Mouse (Mus musculus) neural tube, embryonic 14.5 days (tissue): ENCODE measurements at regions not wholly inside any gene's neighbourhood (a gene's known extent, or its start where the extent isn't known, plus 50 kb on each side); places are given as distances from the start of the nearest gene placed in this dataset.
A peak's percentile ranks its signal among the peaks of the same experiment; 100 is the strongest.

Experiments
- ATAC-seq: fragments of 200-750 bp; cut with Nextera tagmentation; 2 replicates; pipeline ENCODE4 v1.8.0; 2017; ENCODE audit warnings: low read depth, mild to moderate bottlenecking, moderate TSS enrichment, moderate library complexity
- H3K27ac ChIP-seq: fragments of 300-500 bp; sonication (generic); 2 replicates; pipeline ENCODE4 v1.5.1; 2014; ENCODE audit warnings: low read depth, mild to moderate bottlenecking, control low read depth, low read length, moderate library complexity, mixed read lengths
- H3K27me3 ChIP-seq: fragments of 300-500 bp; sonication (generic); 2 replicates; pipeline ENCODE4 v1.6.1; 2014; ENCODE audit warnings: low read length; ENCODE audit not compliant: control insufficient read depth, insufficient read depth
- H3K36me3 ChIP-seq: fragments of 300-500 bp; sonication (generic); 2 replicates; pipeline ENCODE4 v1.6.1; 2014; ENCODE audit warnings: low read length, mixed read lengths; ENCODE audit not compliant: control insufficient read depth, insufficient read depth
- H3K4me1 ChIP-seq: fragments of 300-500 bp; sonication (generic); 2 replicates; pipeline ENCODE4 v1.6.1; 2014; ENCODE audit warnings: low read length; ENCODE audit not compliant: control insufficient read depth, insufficient read depth
- H3K4me2 ChIP-seq: fragments of 300-500 bp; sonication (generic); 2 replicates; pipeline ENCODE4 v1.6.1; 2014; ENCODE audit warnings: mild to moderate bottlenecking, low read depth, low read length, control low read depth
- H3K4me3 ChIP-seq: fragments of 300-500 bp; sonication (generic); 2 replicates; pipeline ENCODE4 v1.5.1; 2014; ENCODE audit warnings: low read depth, low read length, control low read depth, mixed read lengths
- H3K9ac ChIP-seq: fragments of 300-500 bp; sonication (generic); replicated peaks from 2 replicates; pipeline ENCODE4 v1.6.1; 2014; ENCODE audit warnings: low read depth, mild to moderate bottlenecking, control low read depth, low read length, mixed read lengths
- H3K9me3 ChIP-seq: fragments of 300-500 bp; sonication (generic); 2 replicates; pipeline ENCODE4 v1.6.1; 2016; ENCODE audit warnings: low read length; ENCODE audit not compliant: control insufficient read depth
- WGBS: fragments of 180-500 bp; shearing (Covaris S2); extraction: QIAGEN DNeasy Blood & Tissue Kit; methylation state at CpG from one replicate; pipeline ENCODE4 v1.1.7; 2014; 5-methylcytosine and 5-hydroxymethylcytosine counted together

GRCm38 (mm10) chr11:114446075-114446616 is 222.2 kb upstream of the Rpl38 start:
- Histone ChIP-seq H3K36me3 (no peaks in the 10 kb centered on the region), H3K9me3 (no peaks in the 10 kb centered on the region), H3K4me3 (no peak overlapping the region), H3K9ac (no peak overlapping the region), H3K4me1 (peaks cover 23% of the 10 kb centered on the region; the same call in 1 of the 2 replicates), H3K4me2 (peak overlapping the region; percentile 35), H3K27me3 (no peaks in the 10 kb centered on the region), H3K27ac (0 out of 2 replicates have a peak overlapping the region, but pooled peaks have one; percentile 22)
- 0 out of 2 replicates have a peak, but pooled peaks have one; percentile 41 for ATAC-seq
- WGBS = 1% methylated on average over 8 of the region's 8 CpGs

GRCm38 (mm10) chr11:114444211-114444610 is 224.1 kb upstream of the Rpl38 start:
- no peaks in the 10 kb centered on the region for H3K9me3 ChIP-seq
- H3K27ac ChIP-seq = no peak overlapping the region
- H3K36me3 ChIP-seq = no peaks in the 10 kb centered on the region
- no peak overlapping the region for H3K4me2 ChIP-seq
- WGBS = 43% methylated on average over 8 of the region's 8 CpGs
- no peaks in the 10 kb centered on the region for H3K27me3 ChIP-seq
- H3K4me1 ChIP-seq = peaks cover 23% of the 10 kb centered on the region; the same call in 1 of the 2 replicates
- no peak overlapping the region for H3K4me3 ChIP-seq
- no peak overlapping the region for H3K9ac ChIP-seq
- ATAC-seq = no peak

GRCm38 (mm10) chr11:114443444-114443843 is 224.9 kb upstream of the Rpl38 start:
- WGBS = 70% methylated on average over 5 of the region's 5 CpGs
- Histone ChIP-seq H3K27ac (no peak overlapping the region), H3K4me3 (no peak overlapping the region), H3K9ac (no peak overlapping the region), H3K9me3 (no peaks in the 10 kb centered on the region), H3K4me2 (no peak overlapping the region), H3K27me3 (no peaks in the 10 kb centered on the region), H3K36me3 (no peaks in the 10 kb centered on the region), H3K4me1 (peaks cover 23% of the 10 kb centered on the region; the same call in 1 of the 2 replicates)
- ATAC-seq = no peak

DNA sequence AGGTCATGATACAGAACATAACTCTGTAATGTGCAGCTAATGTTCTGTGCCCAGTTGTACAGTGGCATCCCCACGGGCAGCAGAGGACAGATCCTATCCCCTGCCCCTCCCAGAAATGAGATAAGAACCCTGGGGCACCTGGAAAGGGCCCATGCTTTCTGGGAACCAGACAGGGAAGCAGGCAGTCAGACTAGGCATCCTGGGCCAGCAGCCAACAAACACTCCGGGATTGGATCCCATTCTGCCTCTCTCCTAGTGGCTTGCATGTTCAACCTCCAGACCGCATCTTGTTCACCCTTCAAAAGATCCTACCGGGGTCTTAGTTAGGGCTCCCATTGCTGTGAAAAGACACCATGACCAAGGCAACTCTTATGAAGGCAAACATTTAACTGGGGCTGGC is 229.0 kb upstream of the Rpl38 start:
- Histone ChIP-seq H3K4me1 (0 out of 2 replicates have a peak, but pooled peaks cover 2% of the 10 kb centered on the region), H3K27me3 (no peaks in the 10 kb centered on the region), H3K9ac (no peak overlapping the region), H3K4me2 (no peak overlapping the region), H3K9me3 (no peaks in the 10 kb centered on the region), H3K36me3 (no peaks in the 10 kb centered on the region), H3K4me3 (no peak overlapping the region), H3K27ac (no peak overlapping the region)
- 89% methylated on average over 4 of the region's 4 CpGs for WGBS
- no peak for ATAC-seq

- Histone ChIP-seq H3K27me3 (no peaks in the 10 kb centered on the region), H3K27ac (no peak overlapping the region), H3K9ac (no peak overlapping the region), H3K36me3 (no peaks in the 10 kb centered on the region), H3K4me3 (no peak overlapping the region), H3K4me2 (no peak overlapping the region), H3K9me3 (no peaks in the 10 kb centered on the region), H3K4me1 (no peaks in the 10 kb centered on the region)
- WGBS = 70% methylated on average over 1 of the region's 1 CpGs
- no peak for ATAC-seq
Observed at GRCm38 (mm10) chr11:114435788-114436187, 232.5 kb upstream of the Rpl38 start.

- Histone ChIP-seq H3K27me3 (no peaks in the 10 kb centered on the region), H3K4me2 (no peak overlapping the region), H3K4me3 (no peak overlapping the region), H3K9ac (no peak overlapping the region), H3K36me3 (no peaks in the 10 kb centered on the region), H3K4me1 (no peaks in the 10 kb centered on the region), H3K27ac (no peak overlapping the region), H3K9me3 (no peaks in the 10 kb centered on the region)
- WGBS = 14% methylated on average over 5 of the region's 5 CpGs
- ATAC-seq = peak; percentile 54; the same call in 1 of the 2 replicates
Observed at GRCm38 (mm10) chr11:114433561-114433960, 234.8 kb upstream of the Rpl38 start.

GRCm38 (mm10) chr11:114425447-114425846 is 242.9 kb upstream of the Rpl38 start:
- ATAC-seq = peak; percentile 72; the same call in 1 of the 2 replicates
- H3K4me2 ChIP-seq = no peak overlapping the region
- H3K9ac ChIP-seq = no peak overlapping the region
- no peaks in the 10 kb centered on the region for H3K4me1 ChIP-seq
- H3K4me3 ChIP-seq = no peak overlapping the region
- no peaks in the 10 kb centered on the region for H3K9me3 ChIP-seq
- WGBS = 31% methylated on average over 14 of the region's 14 CpGs
- H3K36me3 ChIP-seq = no peaks in the 10 kb centered on the region
- no peaks in the 10 kb centered on the region for H3K27me3 ChIP-seq
- H3K27ac ChIP-seq = no peak overlapping the region

DNA sequence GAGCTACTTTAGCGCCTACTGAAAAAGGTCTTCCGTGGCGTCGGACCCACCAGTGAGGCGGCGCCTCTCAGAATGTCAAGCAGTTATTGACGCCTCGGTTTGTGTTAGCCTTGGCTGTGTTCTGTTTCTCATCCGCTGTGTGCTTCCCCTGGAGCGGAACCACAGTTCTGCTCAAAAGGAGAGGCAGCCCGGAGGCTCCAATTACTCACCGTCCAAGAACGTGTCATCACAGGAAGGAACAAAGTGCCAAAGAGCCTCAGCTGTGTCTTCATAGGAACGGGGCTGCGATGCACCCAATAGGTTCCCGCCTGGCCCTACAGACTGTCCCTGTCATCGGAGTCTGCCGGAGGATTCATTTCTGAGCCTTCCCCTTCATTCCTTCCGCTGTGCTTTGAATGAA is 245.0 kb upstream of the Rpl38 start:
- no peak for ATAC-seq
- WGBS = 83% methylated on average over 19 of the region's 19 CpGs
- no peaks in the 10 kb centered on the region for H3K36me3 ChIP-seq

DNA sequence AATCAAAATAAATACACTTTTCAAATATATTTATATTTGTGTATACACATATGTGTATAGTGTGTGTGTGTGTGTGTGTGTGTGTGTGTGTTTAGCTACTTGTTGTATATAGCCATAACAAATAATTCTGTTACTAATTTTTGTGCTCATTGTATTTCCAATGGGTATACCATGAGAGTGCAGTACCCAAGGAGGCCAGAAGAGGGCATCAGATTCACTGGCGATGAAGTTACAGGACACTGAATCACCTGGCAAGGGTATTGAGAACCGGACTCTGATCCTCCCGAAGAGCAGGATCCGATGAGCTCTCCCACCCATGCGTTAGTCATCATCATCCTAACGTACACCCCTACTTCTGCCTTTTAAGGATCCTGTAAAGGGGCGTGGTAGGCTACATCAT is 249.3 kb upstream of the Rpl38 start:
- no peaks in the 10 kb centered on the region for H3K9me3 ChIP-seq
- no peaks in the 10 kb centered on the region for H3K36me3 ChIP-seq
- ATAC-seq = no peak
- no peak overlapping the region for H3K27ac ChIP-seq
- WGBS = 86% methylated on average over 7 of the region's 7 CpGs
- H3K4me3 ChIP-seq = no peak overlapping the region
- H3K4me2 ChIP-seq = no peak overlapping the region
- H3K9ac ChIP-seq = no peak overlapping the region
- H3K4me1 ChIP-seq = no peaks in the 10 kb centered on the region
- no peaks in the 10 kb centered on the region for H3K27me3 ChIP-seq

More for the DNA sequence above, 245.0 kb upstream of the Rpl38 start:
- H3K27ac ChIP-seq = no peak overlapping the region
- H3K4me1 ChIP-seq = no peaks in the 10 kb centered on the region
- no peak overlapping the region for H3K9ac ChIP-seq
- no peaks in the 10 kb centered on the region for H3K27me3 ChIP-seq
- H3K4me2 ChIP-seq = no peak overlapping the region
- no peak overlapping the region for H3K4me3 ChIP-seq
- no peaks in the 10 kb centered on the region for H3K9me3 ChIP-seq
